Mouse (Mus musculus) liver, embryonic 16.5 days (tissue): ENCODE data around the gene Pde4dip. TPM values are rescaled to one million over a fixed set of nuclear protein-coding genes. Genes with fewer than 3 reads are reported as not detected.

ENCODE experiments used
- ATAC-seq: fragments of 200-750 bp; cut with Nextera tagmentation; 2 replicates; pipeline ENCODE4 v1.8.0; 2017; ENCODE audit warnings: low read depth, mild to moderate bottlenecking, moderate number of reproducible peaks, moderate library complexity
- H3K27ac ChIP-seq: fragments of 300-500 bp; sonication (generic); 2 replicates; pipeline ENCODE4 v1.5.1; 2014; ENCODE audit warnings: mild to moderate bottlenecking, low read length
- H3K27me3 ChIP-seq: fragments of 300-500 bp; sonication (generic); 2 replicates; pipeline ENCODE4 v1.6.1; 2014; ENCODE audit warnings: low read depth, low read length, mixed read lengths; ENCODE audit not compliant: control insufficient read depth, insufficient read depth
- H3K36me3 ChIP-seq: fragments of 300-500 bp; sonication (generic); 2 replicates; pipeline ENCODE4 v1.6.1; 2014; ENCODE audit warnings: mild to moderate bottlenecking; ENCODE audit not compliant: control insufficient read depth, insufficient read depth
- H3K4me1 ChIP-seq: fragments of 300-500 bp; sonication (generic); 2 replicates; pipeline ENCODE4 v1.6.1; 2014; ENCODE audit warnings: low read depth, low read length, mixed read lengths; ENCODE audit not compliant: control insufficient read depth
- H3K4me2 ChIP-seq: fragments of 300-500 bp; sonication (generic); 2 replicates; pipeline ENCODE4 v1.6.1; 2014; ENCODE audit warnings: low read depth, low read length, mixed read lengths
- H3K4me3 ChIP-seq: fragments of 300-500 bp; sonication (generic); 2 replicates; pipeline ENCODE4 v1.5.1; 2014; ENCODE audit warnings: low read depth, mild to moderate bottlenecking, low read length
- H3K9ac ChIP-seq: fragments of 300-500 bp; sonication (generic); 2 replicates; pipeline ENCODE4 v1.6.1; 2014; ENCODE audit warnings: low read depth, low read length
- H3K9me3 ChIP-seq: fragments of 300-500 bp; sonication (generic); replicated peaks from 2 replicates; pipeline ENCODE4 v1.6.1; 2016; ENCODE audit warnings: low read length; ENCODE audit not compliant: control insufficient read depth
- WGBS: fragments of 180-500 bp; shearing (Covaris S2); extraction: QIAGEN DNeasy Blood & Tissue Kit; methylation state at CpG from one replicate; pipeline ENCODE4 v1.1.7; 2014; ENCODE audit not compliant: insufficient replicate concordance; 5-methylcytosine and 5-hydroxymethylcytosine counted together
- polyA plus RNA-seq: library from polyadenylated mRNA; unstranded; fragments of >200 nt; fragmentation: Nextera tagmentation; extraction: Ambion mirVana; gene quantifications from 2 replicates; pipeline ENCODE4 v1.2.1, GENCODE M21; 2015

Pde4dip gene
- polyA plus RNA-seq, 1 experiment from 2014 or later, result 14.2 TPM

DNA sequence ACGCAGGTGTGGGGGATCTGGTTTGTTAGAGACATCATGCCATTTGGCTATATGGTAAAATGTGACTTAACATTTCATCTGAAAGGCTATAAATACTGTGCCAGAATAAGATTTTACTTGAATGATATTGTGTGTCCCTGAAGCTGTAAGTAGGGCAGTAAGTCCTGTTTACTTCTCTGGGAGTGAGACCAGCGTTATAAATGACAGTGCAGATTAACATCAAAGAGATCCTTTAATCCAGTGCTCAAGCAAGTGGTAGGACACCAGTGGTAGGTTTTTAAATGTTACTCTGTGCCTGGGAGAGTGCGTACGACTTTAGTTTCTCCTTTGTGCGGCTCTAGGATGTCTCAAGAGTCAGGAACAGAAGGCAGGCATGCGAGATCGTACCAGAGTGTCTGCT is 22.6 kb upstream of the Pde4dip start:
- H3K36me3 ChIP-seq, result no peaks in the 10 kb centered on the region; the same call in 1 of the 2 replicates
- 79% methylated on average over 7 of the region's 7 CpGs for WGBS
- no peak for ATAC-seq

DNA sequence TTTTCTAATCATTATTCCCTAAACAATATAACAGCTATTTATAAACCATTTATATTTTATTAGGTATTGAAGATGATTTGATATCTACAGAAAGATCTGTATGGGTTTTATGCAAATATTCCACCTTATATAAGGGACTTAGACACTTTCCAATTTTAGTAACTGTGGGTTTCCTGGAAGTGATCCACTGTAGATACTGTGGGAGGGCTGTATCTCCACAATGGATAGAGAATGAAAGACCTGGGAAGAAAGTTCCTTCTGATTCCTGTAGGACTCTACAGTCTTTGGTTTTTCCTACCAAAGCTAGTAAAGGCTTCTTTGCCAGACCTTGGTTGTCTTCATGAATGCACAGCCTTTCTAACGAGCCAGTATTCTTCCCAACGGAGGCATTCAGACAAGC is 21.2 kb upstream of the Pde4dip start:
- Histone ChIP-seq H3K36me3 (no peaks in the 10 kb centered on the region; the same call in 1 of the 2 replicates), H3K4me2 (no peak overlapping the region), H3K4me3 (no peak overlapping the region), H3K9ac (no peak overlapping the region), H3K27ac (no peak overlapping the region), H3K9me3 (no peaks in the 10 kb centered on the region), H3K4me1 (no peaks in the 10 kb centered on the region), H3K27me3 (no peaks in the 10 kb centered on the region)
- 74% methylated on average over 2 of the region's 2 CpGs for WGBS
- no peak for ATAC-seq

More for the DNA sequence above, 22.6 kb upstream of the Pde4dip start:
- no peak overlapping the region for H3K4me3 ChIP-seq
- H3K9me3 ChIP-seq, result no peaks in the 10 kb centered on the region
- no peak overlapping the region for H3K27ac ChIP-seq
- H3K4me1 ChIP-seq, result no peaks in the 10 kb centered on the region
- no peak overlapping the region for H3K4me2 ChIP-seq
- H3K27me3 ChIP-seq, result no peaks in the 10 kb centered on the region
- H3K9ac ChIP-seq, result no peak overlapping the region

GRCm38 (mm10) chr3:97901586-97901985 is 13.1 kb upstream of the Pde4dip start:
- Histone ChIP-seq H3K4me2 (peak overlapping the region; percentile 69), H3K9me3 (no peaks in the 10 kb centered on the region), H3K9ac (peak overlapping the region; percentile 94), H3K4me3 (peak overlapping the region; percentile 99), H3K27me3 (no peaks in the 10 kb centered on the region), H3K4me1 (peaks cover 10% of the 10 kb centered on the region), H3K27ac (peak overlapping the region; percentile 29; the same call in 1 of the 2 replicates), H3K36me3 (no peaks in the 10 kb centered on the region)
- ATAC-seq, result no peak; the same call in 1 of the 2 replicates
- WGBS, result 11% methylated on average over 5 of the region's 5 CpGs

GRCm38 (mm10) chr3:97900516-97901490 is 12.3 kb upstream of the Pde4dip start, which contains the start of gene Sec22b:
TSS of gene Sec22b (plus strand) at chr3:97901190.
- peak; percentile 78 for ATAC-seq

DNA sequence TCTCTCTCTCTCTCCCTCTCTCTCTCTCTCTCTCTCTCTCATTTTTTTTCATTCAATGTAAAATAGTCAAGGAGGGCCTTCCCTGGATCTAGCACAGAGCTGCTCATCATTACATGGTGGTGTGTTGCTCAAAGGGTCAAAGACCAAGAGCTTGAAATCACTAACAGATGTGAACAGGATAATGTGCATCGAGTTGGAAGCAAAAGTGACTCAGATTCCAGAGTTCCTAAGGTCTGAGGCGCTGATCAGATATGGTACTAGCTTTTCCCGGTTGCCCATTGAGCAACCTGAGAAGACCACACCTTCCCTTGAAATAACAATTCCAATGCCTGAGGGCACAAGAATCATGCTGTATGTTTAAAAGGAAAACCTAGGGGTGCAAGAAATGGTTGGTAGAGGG is 9.9 kb upstream of the Pde4dip start:
- 49% methylated on average over 3 of the region's 3 CpGs for WGBS
- Histone ChIP-seq H3K27me3 (no peaks in the 10 kb centered on the region), H3K9me3 (no peaks in the 10 kb centered on the region), H3K4me3 (no peak overlapping the region), H3K36me3 (no peaks in the 10 kb centered on the region), H3K27ac (no peak overlapping the region), H3K9ac (no peak overlapping the region), H3K4me2 (no peak overlapping the region), H3K4me1 (peaks cover 10% of the 10 kb centered on the region)
- ATAC-seq, result no peak

More at GRCm38 (mm10) chr3:97900516-97901490, 12.3 kb upstream of the Pde4dip start, which contains the start of gene Sec22b:
- no peaks in the 10 kb centered on the region for H3K27me3 ChIP-seq
- H3K9ac ChIP-seq, result peak within 1 kb of the TSS; percentile 94
- H3K27ac ChIP-seq, result peak within 1 kb of the TSS; percentile 29; the same call in 1 of the 2 replicates
- no peaks in the 10 kb centered on the region for H3K9me3 ChIP-seq
- WGBS, result 4% methylated on average over 41 of the region's 41 CpGs
- H3K4me1 ChIP-seq, result peaks cover 10% of the 10 kb centered on the region
- H3K4me3 ChIP-seq, result peak within 1 kb of the TSS; percentile 99
- peak within 1 kb of the TSS; percentile 69 for H3K4me2 ChIP-seq
- H3K36me3 ChIP-seq, result no peaks in the 10 kb centered on the region

DNA sequence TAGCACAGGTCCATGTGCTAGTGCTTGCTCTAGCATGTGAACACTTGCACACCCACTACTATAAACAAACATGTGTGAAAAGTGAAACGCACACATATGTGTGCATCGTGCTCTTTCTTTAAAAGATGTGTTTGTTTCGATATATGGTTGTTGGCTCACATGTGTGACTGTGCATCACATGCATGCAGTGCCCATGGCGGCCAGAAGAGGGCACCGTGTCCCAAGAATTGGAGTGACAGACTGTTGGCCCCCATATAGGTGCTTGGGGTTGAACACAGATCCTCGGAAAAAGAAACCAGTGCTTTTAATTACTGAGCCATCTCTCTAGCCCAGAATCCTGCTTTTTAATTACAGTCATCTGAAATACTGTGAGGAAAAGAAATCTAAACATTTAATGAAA is 6.2 kb upstream of the Pde4dip start:
- no peaks in the 10 kb centered on the region for H3K36me3 ChIP-seq
- WGBS, result 43% methylated on average over 6 of the region's 6 CpGs
- no peaks in the 10 kb centered on the region for H3K4me1 ChIP-seq
- H3K4me3 ChIP-seq, result no peak overlapping the region
- H3K9me3 ChIP-seq, result no peaks in the 10 kb centered on the region
- ATAC-seq, result no peak
- no peak overlapping the region for H3K9ac ChIP-seq
- H3K27me3 ChIP-seq, result no peaks in the 10 kb centered on the region; the same call in 1 of the 2 replicates
- no peak overlapping the region for H3K27ac ChIP-seq
- no peak overlapping the region for H3K4me2 ChIP-seq

DNA sequence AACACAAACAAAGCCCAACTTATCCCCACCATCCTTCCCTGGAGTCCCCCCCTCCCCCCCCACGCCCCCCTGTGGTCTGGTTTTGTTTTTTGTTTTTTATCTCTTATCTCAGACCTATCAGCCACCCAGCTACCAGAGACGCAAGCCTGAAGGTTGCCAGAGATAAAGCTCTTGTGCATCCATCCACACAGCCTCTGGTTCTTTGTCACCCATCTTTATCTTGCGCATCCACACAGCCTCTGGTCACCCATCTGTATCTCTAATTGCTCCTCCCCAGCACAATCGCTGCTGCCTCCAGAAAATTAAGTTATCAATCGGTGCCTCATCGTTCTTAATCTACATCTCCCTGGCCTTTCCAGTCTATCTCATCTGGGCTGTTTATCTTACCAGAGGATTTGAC is 1.7 kb upstream of the Pde4dip start:
- Histone ChIP-seq H3K9ac (no peak overlapping the region), H3K4me2 (no peak overlapping the region), H3K9me3 (no peaks in the 10 kb centered on the region), H3K27ac (no peak overlapping the region), H3K27me3 (peaks cover 20% of the 10 kb centered on the region), H3K4me1 (no peaks in the 10 kb centered on the region), H3K4me3 (no peak overlapping the region), H3K36me3 (no peaks in the 10 kb centered on the region)
- ATAC-seq, result no peak
- WGBS, result 14% methylated on average over 6 of the region's 6 CpGs

GRCm38 (mm10) chr3:97887785-97888167 is 731 bp downstream of the Pde4dip start:
- ATAC-seq, result no peak
- H3K27ac ChIP-seq, result no peak overlapping the region
- H3K27me3 ChIP-seq, result peaks cover 20% of the 10 kb centered on the region
- H3K4me3 ChIP-seq, result no peak overlapping the region
- H3K9me3 ChIP-seq, result no peaks in the 10 kb centered on the region
- no peak overlapping the region for H3K4me2 ChIP-seq
- H3K36me3 ChIP-seq, result no peaks in the 10 kb centered on the region
- WGBS, result 55% methylated on average over 5 of the region's 5 CpGs
- no peak overlapping the region for H3K9ac ChIP-seq
- H3K4me1 ChIP-seq, result no peaks in the 10 kb centered on the region

- H3K27ac ChIP-seq, result no peak overlapping the region
- no peaks in the 10 kb centered on the region for H3K4me1 ChIP-seq
- no peak overlapping the region for H3K9ac ChIP-seq
- no peak overlapping the region for H3K4me2 ChIP-seq
- H3K36me3 ChIP-seq, result no peaks in the 10 kb centered on the region
- 77% methylated on average over 5 of the region's 5 CpGs for WGBS
- ATAC-seq, result no peak
- H3K9me3 ChIP-seq, result no peaks in the 10 kb centered on the region
- no peaks in the 10 kb centered on the region for H3K27me3 ChIP-seq
- H3K4me3 ChIP-seq, result no peak overlapping the region
Measured at GRCm38 (mm10) chr3:97881576-97881975, 6.9 kb downstream of the Pde4dip start.
